Mouse (Mus musculus) neural tube, embryonic 14.5 days (tissue): ENCODE data around the gene Otos. TPM values are rescaled to one million over a fixed set of nuclear protein-coding genes. Genes with fewer than 3 reads are reported as not detected.

Experiments used
- ATAC-seq: fragments of 200-750 bp; cut with Nextera tagmentation; 2 replicates; pipeline ENCODE4 v1.8.0; 2017; ENCODE audit warnings: low read depth, mild to moderate bottlenecking, moderate TSS enrichment, moderate library complexity
- H3K27ac ChIP-seq: fragments of 300-500 bp; sonication (generic); 2 replicates; pipeline ENCODE4 v1.5.1; 2014; ENCODE audit warnings: low read depth, mild to moderate bottlenecking, control low read depth, low read length, moderate library complexity, mixed read lengths
- H3K27me3 ChIP-seq: fragments of 300-500 bp; sonication (generic); 2 replicates; pipeline ENCODE4 v1.6.1; 2014; ENCODE audit warnings: low read length; ENCODE audit not compliant: control insufficient read depth, insufficient read depth
- H3K36me3 ChIP-seq: fragments of 300-500 bp; sonication (generic); 2 replicates; pipeline ENCODE4 v1.6.1; 2014; ENCODE audit warnings: low read length, mixed read lengths; ENCODE audit not compliant: control insufficient read depth, insufficient read depth
- H3K4me1 ChIP-seq: fragments of 300-500 bp; sonication (generic); 2 replicates; pipeline ENCODE4 v1.6.1; 2014; ENCODE audit warnings: low read length; ENCODE audit not compliant: control insufficient read depth, insufficient read depth
- H3K4me2 ChIP-seq: fragments of 300-500 bp; sonication (generic); 2 replicates; pipeline ENCODE4 v1.6.1; 2014; ENCODE audit warnings: mild to moderate bottlenecking, low read depth, low read length, control low read depth
- H3K4me3 ChIP-seq: fragments of 300-500 bp; sonication (generic); 2 replicates; pipeline ENCODE4 v1.5.1; 2014; ENCODE audit warnings: low read depth, low read length, control low read depth, mixed read lengths
- H3K9ac ChIP-seq: fragments of 300-500 bp; sonication (generic); replicated peaks from 2 replicates; pipeline ENCODE4 v1.6.1; 2014; ENCODE audit warnings: low read depth, mild to moderate bottlenecking, control low read depth, low read length, mixed read lengths
- H3K9me3 ChIP-seq: fragments of 300-500 bp; sonication (generic); 2 replicates; pipeline ENCODE4 v1.6.1; 2016; ENCODE audit warnings: low read length; ENCODE audit not compliant: control insufficient read depth
- WGBS: fragments of 180-500 bp; shearing (Covaris S2); extraction: QIAGEN DNeasy Blood & Tissue Kit; methylation state at CpG from one replicate; pipeline ENCODE4 v1.1.7; 2014; 5-methylcytosine and 5-hydroxymethylcytosine counted together
- polyA plus RNA-seq: library from polyadenylated mRNA; unstranded; fragments of >200 nt; fragmentation: Nextera tagmentation; extraction: Ambion mirVana; gene quantifications from 2 replicates; pipeline ENCODE4 v1.2.1, GENCODE M21; 2014

The Otos gene
- polyA plus RNA-seq, 1 experiment from 2014 or later = 0.21 TPM

DNA sequence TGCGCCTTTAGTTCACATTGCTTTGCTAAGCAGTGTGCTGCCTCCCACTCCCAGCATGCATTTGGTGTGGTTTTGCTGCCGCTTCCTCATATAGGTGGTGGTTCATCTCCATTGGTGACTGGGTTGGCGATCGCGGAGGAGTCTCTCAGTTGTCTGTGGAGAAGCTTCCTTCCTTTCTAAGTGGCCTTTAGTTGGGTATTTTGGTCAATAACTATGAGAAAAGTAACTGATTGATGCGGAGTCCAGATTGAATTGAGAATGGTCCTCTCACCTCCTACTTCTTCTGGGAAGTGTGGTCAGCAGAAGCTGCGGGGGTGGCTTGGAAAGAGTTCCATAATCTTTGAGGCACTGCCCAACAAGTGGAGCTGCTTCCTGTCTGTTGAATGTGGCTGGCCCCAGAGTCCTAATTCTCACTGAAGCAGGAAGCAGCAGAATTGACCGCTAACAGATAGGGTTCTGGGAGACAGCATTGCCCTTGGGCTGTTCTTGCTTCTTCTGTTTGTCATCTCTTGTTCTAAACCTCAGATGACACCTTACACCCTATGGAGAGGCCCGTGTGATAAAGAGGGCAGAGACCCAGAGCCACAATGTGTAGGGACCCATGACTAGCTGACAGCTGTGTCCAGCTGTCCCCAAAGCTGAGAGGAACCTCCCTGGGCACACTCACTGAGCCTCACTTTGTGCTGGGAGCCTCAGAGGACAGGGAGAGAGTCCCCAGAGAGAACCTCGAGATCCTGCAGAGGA, 27.5 kb upstream of the Otos start:
- ATAC-seq = no peak
- Histone ChIP-seq H3K27me3 (no peaks in the 10 kb centered on the region), H3K9ac (no peak overlapping the region), H3K36me3 (no peaks in the 10 kb centered on the region), H3K4me1 (no peaks in the 10 kb centered on the region), H3K4me2 (no peak overlapping the region), H3K27ac (no peak overlapping the region), H3K9me3 (no peaks in the 10 kb centered on the region), H3K4me3 (no peak overlapping the region)
- WGBS = 83% methylated on average over 10 of the region's 10 CpGs

DNA sequence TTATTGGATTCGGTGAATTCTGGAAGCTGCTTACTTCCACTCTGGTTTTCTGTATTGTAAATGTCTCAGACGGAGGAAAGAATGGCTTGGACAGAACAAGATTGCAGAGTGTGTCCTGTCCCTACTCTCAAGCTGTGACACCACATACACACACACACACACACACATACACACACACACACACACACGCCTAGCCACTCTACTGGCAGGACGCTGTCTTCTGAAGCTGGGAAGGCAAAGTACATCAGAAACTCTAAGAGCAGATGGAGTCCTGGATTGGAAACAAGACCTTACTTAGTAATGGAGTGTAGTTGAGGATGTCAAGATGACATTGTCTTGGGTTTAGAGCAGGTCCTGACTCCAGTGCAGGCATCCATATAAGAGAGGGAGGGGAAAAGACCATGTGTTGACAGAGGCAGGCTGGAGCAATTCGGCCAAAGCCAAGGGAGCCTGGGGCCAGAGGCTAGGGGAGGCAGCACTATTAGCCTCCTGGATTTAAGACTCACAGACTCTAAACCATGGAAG, 24.7 kb upstream of the Otos start:
- Histone ChIP-seq H3K4me1 (no peaks in the 10 kb centered on the region), H3K27ac (no peak overlapping the region), H3K9me3 (no peaks in the 10 kb centered on the region), H3K27me3 (no peaks in the 10 kb centered on the region), H3K36me3 (no peaks in the 10 kb centered on the region), H3K4me3 (no peak overlapping the region), H3K9ac (no peak overlapping the region), H3K4me2 (no peak overlapping the region)
- ATAC-seq = no peak
- 89% methylated on average over 5 of the region's 5 CpGs for WGBS

DNA sequence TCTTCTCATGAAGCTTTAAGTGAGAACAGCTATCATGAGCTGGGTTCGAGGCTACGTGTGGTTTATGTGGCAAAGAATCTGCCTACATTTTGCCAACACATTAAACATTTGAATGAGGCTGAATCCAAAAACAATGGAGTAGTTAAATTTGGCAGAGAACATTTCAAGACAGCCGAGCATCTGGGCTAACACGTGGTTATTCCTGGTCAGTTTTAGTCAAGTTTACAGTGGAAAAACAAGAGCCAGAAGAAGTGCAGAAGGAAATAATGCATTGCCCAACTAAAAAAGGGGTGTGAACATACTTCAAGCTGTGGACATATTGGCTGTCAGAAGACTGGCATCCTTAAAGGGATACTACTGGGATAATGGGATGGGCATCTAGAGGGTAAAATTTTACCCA, 22.7 kb upstream of the Otos start:
- no peak overlapping the region for H3K9ac ChIP-seq
- ATAC-seq = no peak
- H3K27ac ChIP-seq = no peak overlapping the region
- no peaks in the 10 kb centered on the region for H3K9me3 ChIP-seq
- H3K4me3 ChIP-seq = no peak overlapping the region
- no peaks in the 10 kb centered on the region for H3K36me3 ChIP-seq
- WGBS = 92% methylated on average over 4 of the region's 4 CpGs
- H3K4me2 ChIP-seq = no peak overlapping the region
- no peaks in the 10 kb centered on the region for H3K4me1 ChIP-seq
- H3K27me3 ChIP-seq = no peaks in the 10 kb centered on the region

DNA sequence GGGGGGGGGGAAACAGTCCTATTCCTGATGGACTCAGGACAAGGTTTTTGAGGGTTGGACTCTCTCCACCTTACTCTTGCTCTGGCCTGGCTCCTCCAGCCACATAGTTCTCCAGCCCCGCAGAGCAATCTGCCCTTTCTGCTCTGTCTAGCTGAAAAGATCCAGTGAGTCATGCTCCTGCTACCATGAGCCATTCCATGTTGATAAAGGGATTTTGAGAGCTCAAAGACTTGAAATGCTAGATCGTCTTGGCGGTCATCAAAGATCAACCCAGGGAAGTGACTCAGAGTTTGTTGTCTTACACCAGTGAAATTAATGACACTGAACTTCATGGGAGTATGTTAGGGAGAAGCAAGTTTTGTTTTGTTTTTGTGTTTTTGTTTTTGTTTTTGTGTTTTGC, 20.8 kb upstream of the Otos start:
- Histone ChIP-seq H3K27me3 (no peaks in the 10 kb centered on the region), H3K9me3 (no peaks in the 10 kb centered on the region), H3K36me3 (no peaks in the 10 kb centered on the region), H3K9ac (no peak overlapping the region), H3K4me2 (no peak overlapping the region), H3K4me1 (no peaks in the 10 kb centered on the region), H3K27ac (no peak overlapping the region), H3K4me3 (no peak overlapping the region)
- no peak for ATAC-seq
- 97% methylated on average over 3 of the region's 3 CpGs for WGBS

DNA sequence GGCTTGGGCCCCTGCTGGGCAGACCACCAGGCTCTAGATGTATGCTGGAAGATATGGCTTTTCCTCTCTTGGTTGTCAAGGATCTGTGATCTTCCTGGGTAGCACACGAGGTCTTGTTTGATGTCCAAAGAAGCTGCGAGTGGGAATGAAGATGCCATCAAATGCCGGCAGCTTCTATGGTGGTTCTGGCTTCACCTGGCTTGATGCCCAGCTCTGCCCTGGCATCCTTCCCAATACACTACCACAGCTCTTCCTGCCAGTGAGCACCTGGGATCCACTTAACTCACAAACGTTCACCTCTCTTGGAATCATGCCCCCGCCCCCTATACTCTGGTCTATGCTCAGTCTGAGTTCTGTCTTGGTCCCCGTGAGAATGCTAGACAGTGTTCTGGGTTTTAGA, 18.5 kb upstream of the Otos start:
- Histone ChIP-seq H3K27ac (no peak overlapping the region), H3K9me3 (no peaks in the 10 kb centered on the region), H3K4me1 (no peaks in the 10 kb centered on the region), H3K4me2 (no peak overlapping the region), H3K36me3 (no peaks in the 10 kb centered on the region), H3K9ac (no peak overlapping the region), H3K4me3 (no peak overlapping the region), H3K27me3 (no peaks in the 10 kb centered on the region)
- no peak for ATAC-seq
- whole genome bisulfite sequencing = 81% methylated on average over 6 of the region's 6 CpGs

DNA sequence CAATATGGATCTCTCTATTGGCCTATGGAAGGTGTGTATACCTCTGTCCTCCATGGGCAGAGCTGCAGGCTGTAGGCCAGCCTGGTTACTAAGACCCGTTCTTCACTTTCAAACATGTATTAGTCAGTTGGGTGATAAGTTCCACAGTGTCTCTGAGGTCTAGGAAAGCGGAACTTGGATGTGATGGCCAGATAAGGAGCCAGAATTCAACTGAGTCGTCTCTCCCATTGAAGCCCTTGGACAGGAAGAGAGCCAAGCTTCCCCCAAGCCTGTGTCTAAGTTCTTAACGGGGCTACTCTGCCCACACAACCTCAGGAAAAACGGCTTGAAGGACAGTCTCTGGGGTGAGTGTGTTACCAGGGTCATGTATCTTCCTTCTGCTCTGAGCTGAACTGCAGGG, 10.8 kb upstream of the Otos start:
- Histone ChIP-seq H3K9ac (no peak overlapping the region), H3K36me3 (no peaks in the 10 kb centered on the region), H3K4me1 (no peaks in the 10 kb centered on the region), H3K4me2 (no peak overlapping the region), H3K4me3 (no peak overlapping the region), H3K27me3 (no peaks in the 10 kb centered on the region), H3K9me3 (no peaks in the 10 kb centered on the region), H3K27ac (no peak overlapping the region)
- ATAC-seq = no peak
- 78% methylated on average over 5 of the region's 5 CpGs for WGBS

DNA sequence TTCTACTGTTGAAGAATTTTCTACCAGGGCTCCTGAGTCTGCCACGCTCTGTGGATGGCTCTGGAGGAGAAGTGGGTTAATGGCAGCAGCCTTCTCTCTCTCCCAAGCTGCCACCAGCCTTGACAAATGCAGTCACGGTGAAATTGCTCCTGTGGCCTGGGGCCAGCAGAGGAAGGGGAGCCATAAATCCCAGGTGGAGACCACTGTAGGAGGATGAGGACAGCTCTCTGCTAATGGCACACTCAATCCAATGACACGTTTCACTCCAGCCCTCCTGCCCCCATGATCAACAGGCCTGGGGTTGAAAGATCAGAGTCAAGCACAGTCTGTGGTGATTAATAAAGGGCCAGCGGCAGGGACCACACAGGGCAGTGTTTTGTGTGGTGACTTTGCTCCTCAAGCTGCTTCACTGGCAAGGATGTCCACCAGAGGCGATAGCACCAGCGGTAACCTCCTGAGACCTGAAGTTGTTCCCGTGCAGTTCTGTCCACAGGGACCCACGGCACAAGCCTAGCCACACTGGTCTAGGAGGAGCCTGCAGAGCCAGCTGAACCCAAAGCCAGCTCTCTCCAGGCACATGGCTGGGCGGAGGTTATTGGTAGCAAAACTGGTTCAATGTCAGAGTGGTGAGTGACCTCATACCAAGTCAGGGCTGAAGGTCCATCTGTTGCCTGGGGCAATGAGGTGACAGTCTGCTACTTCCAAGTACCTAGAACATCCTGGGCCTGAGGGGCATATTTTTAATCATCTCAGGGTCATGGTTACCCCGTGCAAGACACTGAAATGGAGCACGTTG, 8.6 kb upstream of the Otos start:
- Histone ChIP-seq H3K9ac (no peak overlapping the region), H3K4me1 (no peaks in the 10 kb centered on the region), H3K27me3 (no peaks in the 10 kb centered on the region), H3K4me2 (no peak overlapping the region), H3K27ac (no peak overlapping the region), H3K4me3 (no peak overlapping the region), H3K36me3 (no peaks in the 10 kb centered on the region), H3K9me3 (no peaks in the 10 kb centered on the region)
- ATAC-seq = peak; percentile 69; the same call in 1 of the 2 replicates
- WGBS = 63% methylated on average over 11 of the region's 11 CpGs

DNA sequence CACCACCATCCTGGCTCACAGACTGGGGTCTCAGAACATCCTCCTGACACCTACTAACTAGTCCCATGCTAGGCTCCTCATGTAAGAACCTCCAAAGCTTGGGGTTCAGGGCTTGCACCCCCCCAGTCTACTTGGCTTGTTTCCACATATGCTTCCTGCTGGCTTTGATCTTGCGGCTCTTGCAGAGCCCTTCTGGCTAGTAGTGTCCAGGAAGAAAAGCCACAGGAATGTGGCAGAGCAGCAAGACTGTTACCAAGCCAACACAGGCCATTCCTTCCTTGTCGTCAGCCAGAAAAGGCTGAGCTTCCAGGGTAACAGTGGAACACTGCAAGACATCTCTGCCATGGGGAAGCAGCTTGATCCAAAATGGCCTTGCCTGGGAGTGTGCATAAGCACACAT, 6.0 kb upstream of the Otos start:
- no peaks in the 10 kb centered on the region for H3K4me1 ChIP-seq
- H3K4me2 ChIP-seq = no peak overlapping the region
- H3K27ac ChIP-seq = no peak overlapping the region
- H3K36me3 ChIP-seq = no peaks in the 10 kb centered on the region
- H3K4me3 ChIP-seq = no peak overlapping the region
- no peak overlapping the region for H3K9ac ChIP-seq
- no peak for ATAC-seq
- H3K27me3 ChIP-seq = no peaks in the 10 kb centered on the region
- 63% methylated on average over 2 of the region's 2 CpGs for WGBS
- H3K9me3 ChIP-seq = no peaks in the 10 kb centered on the region

DNA sequence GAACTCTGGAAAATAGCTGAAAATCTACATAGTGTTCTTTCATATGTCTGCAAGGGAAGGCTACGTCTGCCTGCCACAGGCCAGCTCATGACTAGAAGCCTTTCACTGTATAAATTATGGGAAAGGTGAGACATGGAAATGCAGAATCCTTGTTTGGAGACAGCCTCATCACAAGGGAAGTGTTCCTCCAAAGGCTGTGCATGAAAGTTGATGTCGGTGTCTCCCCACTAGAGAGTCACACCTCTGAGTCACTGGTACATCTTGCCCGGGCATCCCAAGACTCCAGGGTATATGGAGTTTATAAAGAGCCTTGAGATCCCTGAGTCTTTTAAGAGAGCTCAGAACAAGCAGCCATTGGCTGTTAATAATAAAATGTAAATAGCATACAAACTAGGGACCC, 4.5 kb upstream of the Otos start:
- no peaks in the 10 kb centered on the region for H3K36me3 ChIP-seq
- WGBS = 89% methylated on average over 3 of the region's 3 CpGs
- no peaks in the 10 kb centered on the region for H3K9me3 ChIP-seq
- H3K4me1 ChIP-seq = no peaks in the 10 kb centered on the region
- no peaks in the 10 kb centered on the region for H3K27me3 ChIP-seq
- no peak overlapping the region for H3K4me2 ChIP-seq
- no peak overlapping the region for H3K9ac ChIP-seq
- no peak overlapping the region for H3K4me3 ChIP-seq
- ATAC-seq = no peak
- no peak overlapping the region for H3K27ac ChIP-seq
